Mouse (Mus musculus) cortical plate, adult 2 months (tissue): ENCODE results near the gene Jagn1. TPM values are rescaled to one million over a fixed set of nuclear protein-coding genes. Genes with fewer than 3 reads are reported as not detected.

Source experiments
- H3K27ac ChIP-seq: fragments of 200-500 bp; 2 replicates; pipeline ENCODE4 v1.5.1; 2012; ENCODE audit warnings: low read length, control low read depth, inconsistent platforms; ENCODE audit not compliant: insufficient read depth
- H3K4me1 ChIP-seq: fragments of 200-500 bp; 2 replicates; pipeline ENCODE4 v1.6.1; 2011; ENCODE audit warnings: low read length; ENCODE audit not compliant: control insufficient read depth, insufficient read depth
- H3K4me3 ChIP-seq: fragments of 200-500 bp; 2 replicates; pipeline ENCODE4 v1.5.1; 2011; ENCODE audit warnings: mild to moderate bottlenecking, low read length, control low read depth; ENCODE audit not compliant: insufficient read depth
- CTCF ChIP-seq: fragments of 200-500 bp; IDR thresholded peaks from 2 replicates; pipeline ENCODE4 v1.5.1; 2011; ENCODE audit warnings: mild to moderate bottlenecking, control low read depth, low read length; ENCODE audit not compliant: insufficient read depth; ENCODE audit errors: extremely low read depth
- POLR2A ChIP-seq: fragments of 200-500 bp; IDR thresholded peaks from 2 replicates; pipeline ENCODE4 v1.6.1; 2011; ENCODE audit warnings: mild to moderate bottlenecking, low read length, control low read depth; ENCODE audit not compliant: insufficient read depth; ENCODE audit errors: extremely low read depth
- polyA plus RNA-seq: library from polyadenylated mRNA; depleted of rRNA; stranded (reverse); fragments of >200 nt; gene quantifications from 2 replicates; pipeline ENCODE4 v1.2.3, GENCODE M21; 2012; rRNA removed

Jagn1 gene
- 51.8 and 54.0 TPM in 2 replicates for polyA plus RNA-seq

DNA sequence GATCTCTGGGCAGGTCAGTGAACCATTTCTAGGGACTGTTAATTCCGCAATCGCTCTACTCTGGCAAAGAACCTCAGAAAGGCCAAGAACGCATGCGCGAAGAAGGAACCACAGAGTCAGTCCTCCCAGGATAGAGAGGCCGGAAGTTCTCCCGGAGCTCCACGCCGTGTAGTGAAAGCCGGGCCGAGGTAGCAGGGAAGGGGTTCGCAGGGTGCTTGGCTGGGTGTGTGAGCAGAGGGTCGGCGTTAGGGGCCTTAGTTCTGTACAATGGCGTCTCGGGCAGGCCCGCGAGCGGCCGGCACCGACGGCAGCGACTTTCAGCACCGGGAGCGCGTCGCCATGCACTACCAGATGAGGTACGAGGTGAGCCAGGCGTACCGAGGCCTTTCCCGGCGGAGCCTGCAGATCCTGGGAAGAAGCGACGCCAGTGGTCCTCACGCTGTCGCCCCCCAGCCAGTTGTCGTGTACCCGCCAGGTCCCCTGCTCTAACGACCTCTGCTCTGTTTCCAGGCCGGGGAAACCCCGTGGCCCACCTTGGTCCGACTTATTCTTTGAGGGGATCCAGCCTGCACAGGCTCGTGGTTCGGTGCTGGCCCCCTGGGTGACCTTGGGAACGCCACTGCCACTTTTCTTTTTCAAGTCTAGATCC, at the start of gene Jagn1:
TSS of gene Jagn1 (plus strand) at position 128 of the 649 bp plus-strand sequence.
- peak within 1 kb of the TSS; percentile 83 for H3K4me3 ChIP-seq
- TF ChIP-seq POLR2A: peak; percentile 81
- TF ChIP-seq CTCF: no peak
- H3K27ac ChIP-seq: peak within 1 kb of the TSS; percentile 31; the same call in 1 of the 2 replicates
- peaks cover 2% of the 10 kb centered on the region; the same call in 1 of the 2 replicates for H3K4me1 ChIP-seq

DNA sequence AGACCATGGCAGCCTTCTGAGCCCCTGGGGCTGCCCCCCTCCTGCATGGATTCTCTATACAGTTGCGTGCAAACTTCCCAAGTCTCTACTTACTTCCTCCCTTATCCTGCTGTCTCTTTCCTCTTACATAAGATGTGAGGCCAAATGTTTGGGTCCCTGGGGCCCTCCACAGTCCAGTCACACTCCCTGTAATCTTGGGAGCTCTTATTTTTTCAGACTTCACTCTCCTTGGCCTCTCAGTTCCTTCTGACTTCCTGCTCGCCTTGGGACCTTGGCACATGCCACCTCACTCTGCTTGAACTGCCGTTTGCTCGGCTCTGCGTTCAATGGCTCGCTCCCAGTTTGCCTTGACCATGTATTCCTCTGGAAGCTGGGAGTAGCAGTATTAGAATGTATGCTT, 48.4 kb upstream of the Jagn1 start:
- H3K4me1 ChIP-seq: no peaks in the 10 kb centered on the region
- H3K4me3 ChIP-seq: no peak overlapping the region
- TF ChIP-seq CTCF (no peak), POLR2A (no peak)
- H3K27ac ChIP-seq: no peak overlapping the region

DNA sequence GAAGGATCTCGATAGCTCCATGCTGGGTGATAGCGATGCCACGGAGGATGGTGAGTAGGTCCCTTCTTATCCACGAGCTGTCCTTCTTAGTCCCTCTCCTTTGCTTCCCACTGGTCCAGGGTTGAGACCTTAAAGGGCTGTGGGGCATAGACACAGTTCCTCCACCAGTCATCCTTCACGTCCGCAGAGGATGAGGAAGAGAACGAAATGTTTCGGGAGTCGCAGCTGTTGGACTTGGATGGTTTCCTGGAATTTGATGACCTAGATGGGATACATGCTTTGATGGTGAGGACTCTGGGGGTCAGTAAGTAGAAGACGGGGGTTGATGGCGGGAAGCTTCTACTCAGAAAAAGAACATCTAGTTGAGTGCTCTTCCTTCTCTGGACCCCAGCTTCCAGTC, 47.6 kb upstream of the Jagn1 start:
- TF ChIP-seq CTCF (no peak), POLR2A (no peak)
- H3K4me1 ChIP-seq: no peaks in the 10 kb centered on the region
- 0 out of 2 replicates have a peak overlapping the region, but pooled peaks have one; percentile 22 for H3K27ac ChIP-seq
- H3K4me3 ChIP-seq: no peak overlapping the region

GRCm38 (mm10) chr6:113395501-113395900, 46.9 kb upstream of the Jagn1 start:
- no peak overlapping the region for H3K4me3 ChIP-seq
- no peak for TF ChIP-seq POLR2A
- TF ChIP-seq CTCF: no peak
- H3K27ac ChIP-seq: no peak overlapping the region
- H3K4me1 ChIP-seq: no peaks in the 10 kb centered on the region

DNA sequence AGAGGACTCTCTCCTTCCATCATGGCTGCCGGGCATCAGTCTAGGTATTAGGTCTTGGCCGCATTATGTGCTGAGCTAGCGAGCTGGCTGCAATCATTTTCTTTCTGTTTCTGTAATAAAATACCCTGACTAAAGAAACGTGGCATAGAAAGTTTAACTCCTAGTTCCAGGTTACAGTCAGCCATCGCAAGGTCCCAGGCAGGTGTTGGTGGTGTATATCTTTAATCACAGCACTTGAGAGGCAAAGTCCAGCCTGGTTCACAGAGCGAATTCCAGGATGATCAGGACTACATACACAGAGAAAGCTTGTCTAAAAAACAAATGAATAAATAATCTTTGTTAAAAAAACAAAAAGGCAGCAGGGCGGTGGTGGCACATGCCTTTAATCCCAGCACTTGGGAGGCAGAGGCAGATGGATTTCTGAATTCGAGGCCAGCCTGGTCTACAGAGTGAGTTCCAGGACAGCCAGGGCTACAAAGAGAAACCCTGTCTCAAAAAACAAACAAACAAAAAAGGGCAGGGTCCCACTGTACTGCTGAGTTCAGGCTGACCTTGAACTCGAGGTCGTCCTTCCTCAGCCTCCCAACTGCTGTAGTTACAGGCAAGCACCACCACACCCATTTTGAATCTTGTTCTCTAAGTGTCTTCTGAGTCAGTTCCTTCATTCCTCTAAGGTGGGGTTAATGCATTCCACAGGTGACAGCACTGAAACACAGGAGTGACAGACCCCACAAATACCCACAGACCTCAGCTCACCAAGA, 45.9 kb upstream of the Jagn1 start:
- H3K4me3 ChIP-seq: no peak overlapping the region
- H3K27ac ChIP-seq: no peak overlapping the region
- H3K4me1 ChIP-seq: no peaks in the 10 kb centered on the region
- no peak for TF ChIP-seq CTCF
- TF ChIP-seq POLR2A: no peak

DNA sequence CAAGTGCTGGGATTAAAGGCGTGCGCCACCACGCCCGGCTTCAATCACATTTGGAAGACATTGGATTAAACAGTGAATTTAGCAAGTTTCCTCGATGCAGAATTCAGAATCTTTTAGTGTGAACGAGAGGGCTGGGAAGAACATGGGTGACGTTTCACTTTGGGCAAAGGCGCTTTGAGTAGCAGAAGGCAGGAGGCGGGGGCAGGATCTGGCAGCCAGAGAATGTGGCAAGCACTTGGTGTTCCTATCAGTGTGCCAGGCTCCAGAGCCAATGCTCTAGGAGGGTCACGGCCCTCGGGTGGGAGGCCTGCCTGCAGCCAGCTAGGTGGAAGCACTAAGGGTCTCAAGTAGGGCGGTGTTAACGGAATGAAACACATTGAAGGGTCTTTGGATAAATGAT, 40.3 kb upstream of the Jagn1 start:
- TF ChIP-seq CTCF: no peak
- TF ChIP-seq POLR2A: no peak
- Histone ChIP-seq H3K4me3 (no peak overlapping the region), H3K4me1 (peaks cover 3% of the 10 kb centered on the region; the same call in 1 of the 2 replicates), H3K27ac (no peak overlapping the region)

GRCm38 (mm10) chr6:113404649-113405448, 37.5 kb upstream of the Jagn1 start:
- peaks cover 3% of the 10 kb centered on the region; the same call in 1 of the 2 replicates for H3K4me1 ChIP-seq
- no peak overlapping the region for H3K27ac ChIP-seq
- H3K4me3 ChIP-seq: no peak overlapping the region
- TF ChIP-seq CTCF (no peak), POLR2A (no peak)

DNA sequence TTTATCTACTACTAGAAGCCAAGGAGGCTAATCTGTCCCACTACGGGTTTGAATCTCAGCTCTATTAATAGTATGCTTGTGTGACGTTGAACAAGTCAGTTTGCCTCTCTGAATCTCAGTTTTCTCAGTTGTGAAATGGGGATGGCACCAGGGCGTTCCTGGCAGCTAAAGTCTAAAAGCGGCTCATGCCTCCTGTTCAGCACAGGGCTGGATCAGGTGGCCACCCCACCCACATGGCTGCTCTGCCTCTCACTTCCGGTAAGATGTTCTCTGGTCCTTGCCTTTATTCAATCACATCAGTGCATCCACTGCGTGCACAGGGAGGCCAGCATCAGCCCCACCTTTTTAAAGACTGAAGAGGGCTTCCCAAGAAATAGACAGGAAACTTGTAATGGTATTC, 36.9 kb upstream of the Jagn1 start:
- 0 out of 2 replicates have a peak, but pooled peaks have one; percentile 30 for TF ChIP-seq POLR2A
- TF ChIP-seq CTCF: no peak
- Histone ChIP-seq H3K27ac (no peak overlapping the region), H3K4me1 (peaks cover 3% of the 10 kb centered on the region; the same call in 1 of the 2 replicates), H3K4me3 (no peak overlapping the region)

GRCm38 (mm10) chr6:113406683-113407082, 35.7 kb upstream of the Jagn1 start:
- Histone ChIP-seq H3K27ac (no peak overlapping the region), H3K4me1 (peaks cover 3% of the 10 kb centered on the region; the same call in 1 of the 2 replicates), H3K4me3 (no peak overlapping the region)
- TF ChIP-seq CTCF: no peak
- no peak for TF ChIP-seq POLR2A
